Mouse (Mus musculus) kidney, adult 11 months (tissue): Measurements from ENCODE around the gene Cbr1.
"Not testable (repeated sequence)": the region's sequence is repeated elsewhere in the genome, so short reads cannot be mapped to it uniquely, and the experiment has no call there.

Experiments used
- DNase-seq: peaks from one replicate; pipeline ENCODE4 v3.0.0; 2022

Gene Cbr1

DNA sequence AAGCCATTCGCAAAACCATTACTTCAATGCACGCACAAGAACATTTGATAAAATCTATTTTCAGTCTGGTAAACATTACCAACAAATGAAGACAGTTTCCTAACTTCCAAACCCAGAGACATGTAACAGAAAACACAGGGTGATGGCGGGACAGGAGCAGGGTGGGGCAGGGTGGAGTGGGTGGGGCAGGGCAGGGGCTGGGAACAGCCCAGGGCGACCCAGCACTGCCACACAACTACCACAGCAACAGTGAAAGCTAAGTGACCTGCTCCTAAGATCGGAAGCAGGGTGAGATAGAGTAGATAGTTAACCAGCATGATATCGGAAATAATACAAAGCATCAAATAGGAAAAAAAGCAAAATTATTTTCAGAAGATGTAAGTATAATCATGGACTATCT lies 6.2 kb upstream of the Cbr1 start:
- DNase-seq, result no peak

DNA sequence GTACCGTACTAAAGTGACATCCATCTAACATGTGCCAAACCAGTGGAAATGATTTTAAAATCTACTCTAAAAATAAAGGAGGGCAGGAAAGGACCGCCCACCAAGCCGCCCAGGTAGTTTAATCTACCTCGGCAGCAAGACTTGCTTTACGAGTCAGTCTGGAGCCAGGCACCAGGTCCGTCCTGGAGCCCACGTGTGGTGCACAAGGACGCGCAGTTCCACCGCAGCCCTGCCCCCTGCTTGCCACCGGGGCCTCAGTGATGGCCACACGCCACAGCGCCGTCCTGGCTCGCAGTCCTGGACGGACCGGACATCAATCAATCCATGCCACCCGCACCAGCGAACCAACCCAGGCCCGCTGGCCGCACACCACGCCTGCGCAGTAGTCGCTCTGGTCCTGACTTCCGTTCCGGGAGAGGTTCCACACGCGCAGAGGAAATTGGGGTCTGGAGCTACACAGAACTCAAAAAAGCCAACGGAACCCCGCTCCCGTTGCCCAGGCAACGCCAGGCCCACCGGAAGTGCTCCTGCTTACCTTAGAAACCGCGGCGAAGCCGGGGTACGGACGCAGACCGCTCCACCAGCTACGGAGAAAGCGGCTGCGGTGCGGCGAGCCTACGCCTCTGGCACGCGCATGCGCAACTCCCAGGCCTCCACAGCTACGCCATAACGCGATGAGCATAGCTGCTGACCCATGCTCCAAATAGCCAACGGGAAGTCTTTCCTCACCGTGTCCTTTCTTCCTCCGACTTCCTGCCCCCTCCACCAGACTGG lies 2.0 kb upstream of the Cbr1 start, which contains the start of gene Setd4:
Gene Setd4 (minus strand): TSS at position 625 of the 774 bp plus-strand sequence.
- DNase-seq, result peak; percentile 96

DNA sequence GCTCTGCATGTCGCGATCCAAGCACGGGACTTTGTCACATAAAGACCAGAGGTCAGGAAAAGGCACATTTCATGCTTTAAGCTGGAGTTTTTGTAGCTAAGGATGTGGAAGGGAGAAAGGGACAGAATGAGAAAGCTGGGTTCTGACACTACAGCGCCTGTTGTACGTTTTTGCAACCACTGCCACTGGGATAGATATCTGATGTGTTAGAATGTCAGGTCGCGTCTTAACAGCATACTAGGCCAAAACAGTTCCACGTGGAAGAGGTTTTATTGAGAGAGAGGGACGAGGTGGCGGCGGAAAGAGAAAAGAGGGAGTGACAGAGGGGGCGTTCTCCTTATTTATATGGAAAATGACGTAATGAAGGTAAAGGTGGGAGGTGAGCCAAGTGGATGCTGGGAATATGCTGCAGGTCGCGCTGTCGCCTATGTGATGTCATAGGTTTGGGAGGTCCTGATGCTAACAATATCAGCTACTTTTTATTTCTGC lies 1.1 kb upstream of the Cbr1 start:
- peak; percentile 20 for DNase-seq

DNA sequence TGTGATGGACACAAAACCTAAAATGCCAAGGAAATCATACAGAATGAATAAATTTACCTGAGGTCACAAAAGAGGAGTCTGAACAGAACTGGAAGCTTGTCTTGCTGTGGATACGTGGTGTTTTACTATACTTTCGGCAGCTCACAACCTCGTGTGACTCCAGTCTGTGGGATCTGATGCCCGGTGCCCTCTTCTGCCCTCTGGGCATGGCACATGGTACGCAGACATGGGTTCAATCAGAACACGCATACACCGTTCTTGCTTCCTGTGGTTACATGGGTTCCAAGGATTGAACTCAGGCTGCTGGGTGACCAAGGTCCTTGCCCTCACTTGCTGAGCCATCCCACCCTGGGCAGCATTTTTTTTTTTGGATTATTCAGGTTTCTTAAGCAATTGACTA lies 493 bp downstream of the Cbr1 start:
- DNase-seq, result no peak

DNA sequence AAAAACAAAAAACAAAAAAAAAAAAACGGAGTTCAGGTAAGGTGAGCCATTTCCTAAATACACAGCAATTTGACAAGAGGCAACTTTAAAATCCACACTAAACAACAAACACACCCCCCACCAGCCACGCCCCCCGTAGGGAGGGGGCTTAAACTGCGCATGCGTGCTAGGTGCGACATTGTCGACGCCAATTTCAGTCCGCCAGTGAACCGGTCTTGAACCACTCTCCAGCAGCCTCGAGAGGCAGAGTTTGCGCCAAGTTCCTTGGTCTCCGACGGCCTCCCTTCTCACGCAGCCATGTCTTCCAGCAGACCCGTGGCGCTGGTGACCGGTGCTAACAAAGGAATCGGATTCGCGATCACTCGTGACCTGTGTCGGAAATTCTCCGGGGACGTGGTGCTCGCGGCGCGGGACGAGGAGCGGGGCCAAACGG lies 2.0 kb downstream of the Cbr1 start:
- DNase-seq, result peak; percentile 85

DNA sequence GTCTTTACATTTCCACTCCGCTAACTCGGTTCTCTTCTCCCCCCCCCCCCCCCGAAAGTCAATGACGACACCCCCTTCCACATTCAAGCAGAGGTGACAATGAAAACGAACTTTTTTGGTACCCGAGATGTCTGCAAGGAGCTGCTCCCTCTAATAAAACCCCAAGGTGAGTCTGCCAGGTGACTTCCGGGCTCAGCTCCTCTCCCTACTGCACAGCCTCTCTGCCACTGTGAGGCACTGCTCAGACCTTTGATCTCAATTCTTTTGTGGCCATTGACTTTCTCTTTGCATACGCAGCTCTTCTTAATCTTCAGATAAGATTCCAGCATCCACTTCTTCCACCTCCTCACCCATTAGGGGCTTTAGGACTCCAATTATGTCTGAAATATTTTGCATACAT lies 3.1 kb downstream of the Cbr1 start:
- DNase-seq, result no peak

DNA sequence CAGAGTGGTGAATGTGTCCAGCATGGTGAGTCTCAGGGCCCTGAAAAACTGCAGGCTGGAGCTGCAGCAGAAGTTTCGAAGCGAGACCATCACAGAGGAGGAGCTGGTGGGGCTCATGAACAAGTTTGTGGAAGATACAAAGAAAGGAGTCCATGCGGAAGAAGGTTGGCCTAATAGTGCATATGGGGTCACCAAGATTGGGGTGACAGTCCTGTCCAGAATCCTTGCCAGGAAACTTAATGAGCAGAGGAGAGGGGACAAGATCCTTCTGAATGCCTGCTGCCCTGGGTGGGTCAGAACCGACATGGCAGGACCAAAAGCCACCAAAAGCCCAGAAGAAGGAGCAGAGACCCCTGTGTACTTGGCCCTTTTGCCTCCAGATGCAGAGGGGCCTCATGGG lies 4.1 kb downstream of the Cbr1 start:
- DNase-seq, result no peak

DNA sequence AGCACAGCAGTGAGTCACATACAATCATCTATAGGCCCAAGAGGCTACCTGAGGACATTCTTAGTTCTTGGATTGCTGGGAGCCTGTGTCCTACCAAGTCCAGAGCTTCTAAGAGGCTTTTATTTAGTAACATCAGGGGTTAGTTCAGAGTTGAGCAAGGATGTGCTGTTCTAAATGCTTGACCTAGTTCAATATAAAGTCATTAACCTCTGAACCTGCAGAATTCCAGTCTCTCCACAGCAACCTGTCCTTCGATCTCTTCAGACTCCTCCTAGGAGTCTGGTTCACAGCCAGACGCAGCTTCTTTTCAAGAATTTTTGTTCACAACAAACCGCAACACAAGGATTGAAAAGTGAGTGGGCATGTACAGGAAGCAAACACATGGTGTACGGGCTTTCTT lies 5.3 kb downstream of the Cbr1 start:
- no peak for DNase-seq

DNA sequence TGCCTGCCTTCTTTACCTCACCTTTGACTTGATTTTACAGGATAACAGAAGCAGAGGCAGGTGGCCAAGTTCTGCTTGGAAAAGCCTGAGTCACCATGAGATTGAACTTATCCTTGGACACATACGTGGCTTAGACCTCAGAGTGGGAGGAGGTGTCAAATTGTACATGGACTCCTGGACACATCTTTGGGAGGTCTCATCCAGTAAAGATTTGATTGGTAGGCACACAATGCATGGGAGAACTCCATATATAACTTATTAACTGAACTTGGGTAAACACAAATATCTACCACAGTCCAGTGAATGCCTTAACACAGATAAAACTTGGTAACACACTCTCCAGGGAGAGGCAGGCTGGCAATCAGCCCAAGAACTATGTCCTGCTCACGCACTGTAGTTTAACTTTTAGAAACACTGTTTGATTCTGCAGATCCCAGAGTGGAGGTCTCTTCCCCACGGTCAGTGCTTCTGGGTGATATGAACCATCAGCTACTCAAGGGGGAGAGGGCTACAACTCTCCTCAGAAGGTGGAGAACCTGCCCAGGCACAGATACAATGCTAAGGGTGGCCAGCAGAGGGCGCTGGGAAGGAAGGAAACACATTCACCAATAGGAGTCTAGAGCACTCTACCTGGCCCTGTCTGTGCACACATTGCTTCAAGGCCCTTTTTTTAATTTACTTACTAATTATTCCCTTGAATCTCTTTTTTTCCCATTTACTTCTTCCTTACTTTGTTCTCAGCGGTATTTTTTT lies 9.6 kb downstream of the Cbr1 start:
- peak; percentile 67 for DNase-seq

DNA sequence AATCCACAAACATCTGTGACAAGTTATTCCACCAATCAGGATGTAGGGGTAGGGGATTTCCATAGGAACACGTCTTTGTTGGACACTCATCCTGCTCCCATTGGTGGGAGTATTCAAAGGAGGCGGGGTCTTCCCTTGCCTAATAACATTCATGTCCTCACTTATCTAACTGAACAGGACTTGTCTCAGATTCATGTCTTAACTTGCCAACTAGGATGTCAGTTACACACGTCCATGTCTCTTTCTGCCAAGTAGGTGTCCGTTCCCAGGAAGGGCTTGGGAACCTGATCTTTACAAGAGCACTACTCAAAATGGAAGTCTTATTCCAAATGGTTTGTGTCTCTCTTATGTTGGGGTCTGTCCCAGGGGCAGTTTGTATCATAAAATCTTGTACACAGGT lies 18.1 kb downstream of the Cbr1 start:
- not testable (repeated sequence) for DNase-seq

DNA sequence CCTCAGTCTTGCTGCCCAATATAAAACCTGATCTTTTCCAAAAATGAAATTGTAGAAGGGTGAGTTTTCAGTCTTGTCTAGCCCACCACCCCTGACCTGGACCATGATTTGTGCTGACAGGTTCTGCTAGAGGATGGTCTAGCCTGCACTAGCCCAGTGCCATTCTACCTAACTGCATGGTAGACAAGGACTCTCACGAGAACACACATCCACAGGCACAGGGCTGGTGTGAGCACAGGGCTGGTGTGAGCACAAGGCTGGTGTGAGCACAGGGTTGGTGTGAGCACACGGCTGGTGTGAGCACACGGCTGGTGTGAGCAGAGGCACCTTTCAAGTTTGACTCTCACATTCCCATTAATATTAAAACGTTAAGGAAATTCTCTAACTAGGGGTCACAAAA lies 19.0 kb downstream of the Cbr1 start:
- DNase-seq, result no peak

DNA sequence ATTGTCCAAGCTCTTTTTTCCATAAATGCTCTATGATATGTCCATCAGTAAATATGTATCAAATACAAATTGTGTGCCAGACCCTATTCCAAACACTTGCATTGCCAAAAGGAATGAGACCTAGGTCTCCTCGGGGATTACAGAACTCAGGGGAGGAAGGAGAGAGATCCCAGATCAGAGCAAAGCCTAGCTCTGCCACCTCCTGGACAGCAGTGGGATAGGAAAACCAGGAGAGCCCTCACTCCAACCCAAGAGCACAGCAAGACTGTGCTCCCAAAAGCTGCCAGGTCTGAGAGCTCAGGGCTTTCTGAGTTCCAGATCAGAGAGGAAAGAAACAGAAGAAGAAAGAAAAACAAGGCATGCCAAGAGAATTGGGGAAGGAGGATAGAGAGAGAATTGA lies 21.1 kb downstream of the Cbr1 start:
- DNase-seq, result peak; percentile 22

DNA sequence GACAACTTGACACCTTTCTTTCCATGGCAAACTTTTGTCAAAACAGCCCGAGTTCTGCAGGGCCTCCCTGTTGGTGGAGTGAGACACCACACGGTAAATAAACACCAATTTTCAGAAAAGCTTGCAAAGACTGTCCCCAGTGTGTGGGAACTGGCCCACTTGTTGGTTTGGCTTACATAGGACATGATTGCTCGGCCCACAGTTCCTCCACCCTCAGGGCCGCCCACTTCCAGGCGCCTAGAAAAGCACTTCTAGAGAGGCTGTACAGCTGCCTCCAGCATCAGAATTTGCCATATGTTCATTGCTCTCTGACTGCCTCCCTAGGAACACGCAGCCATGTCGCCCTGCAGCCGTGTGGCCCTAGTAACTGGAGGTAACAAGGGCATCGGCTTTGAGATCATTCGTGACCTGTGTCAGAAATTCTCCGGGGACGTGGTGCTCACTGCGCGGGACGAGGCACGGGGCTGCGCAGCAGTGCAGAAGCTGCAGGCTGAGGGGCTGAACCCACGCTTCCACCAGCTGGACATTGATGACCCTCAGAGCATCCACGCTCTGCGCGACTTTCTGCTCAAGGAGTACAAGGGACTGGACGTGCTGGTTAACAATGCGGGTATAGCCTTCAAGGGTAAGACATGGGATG lies 22.2 kb downstream of the Cbr1 start, which contains the start of gene Gm5678:
Gene Gm5678 (plus strand): TSS at position 337 of the 640 bp plus-strand sequence.
- DNase-seq, result no peak

DNA sequence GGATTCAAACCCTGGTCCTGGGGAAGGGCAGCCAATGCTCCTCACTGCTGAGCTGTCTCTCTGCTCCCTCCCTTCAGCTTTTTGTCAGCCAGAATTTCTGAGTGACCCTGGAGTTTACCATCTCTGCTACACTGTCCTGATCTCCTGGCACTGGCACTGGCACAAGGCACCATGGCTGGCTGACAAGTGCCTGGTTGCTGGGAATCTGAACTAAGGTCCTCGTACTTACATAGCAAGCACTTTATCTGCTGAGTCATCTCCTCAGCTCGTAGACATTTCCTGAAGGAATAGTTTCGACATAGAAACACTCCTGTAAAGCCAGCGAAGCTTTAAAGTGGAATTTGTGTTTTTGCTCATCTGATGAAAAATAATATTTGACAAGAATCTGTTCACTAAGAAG lies 38.4 kb downstream of the Cbr1 start:
- DNase-seq, result no peak

DNA sequence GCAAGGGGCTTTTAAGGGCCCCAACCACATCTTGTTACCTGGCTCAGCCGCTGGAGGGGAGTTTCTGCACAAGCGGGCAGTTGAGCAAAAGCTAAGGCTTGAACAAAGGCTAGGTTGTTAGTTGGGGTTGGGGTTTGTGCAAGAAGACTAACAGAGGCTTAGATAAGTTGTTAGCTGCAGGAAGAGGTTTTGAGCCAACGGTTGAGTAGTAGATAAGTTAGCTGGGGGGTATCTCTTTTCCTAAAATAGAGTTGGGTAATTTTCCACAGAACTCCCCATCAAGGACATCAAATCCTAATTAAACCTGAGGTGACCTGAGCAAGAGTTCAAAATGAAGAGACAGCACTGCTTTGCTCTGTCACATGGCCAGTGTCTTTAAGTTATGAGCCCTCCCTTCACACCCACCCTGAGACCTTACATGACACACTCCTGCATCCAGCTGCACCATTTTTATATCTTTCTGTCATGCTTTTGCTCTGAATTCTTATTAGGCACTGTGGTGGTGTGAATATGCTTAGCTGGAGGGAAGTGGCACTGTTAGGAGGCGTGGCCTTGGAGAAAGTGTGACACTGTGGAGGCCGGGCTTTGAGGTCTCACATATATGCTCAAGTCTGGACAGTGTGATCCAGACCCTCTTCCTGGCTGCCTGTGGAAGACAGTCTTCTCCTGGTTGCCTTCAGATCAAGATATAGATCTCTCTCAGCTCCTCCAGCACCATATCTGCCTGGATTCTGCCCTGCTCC lies 43.0 kb downstream of the Cbr1 start:
- DNase-seq, result no peak
